Mouse (Mus musculus) 3T3-L1 (cell line): ENCODE results near the gene Slc38a2.

Experiments used
- DNase-seq: peaks from one replicate; pipeline ENCODE4 v3.0.0-alpha.2; 2015; ENCODE audit warnings: low read depth, low spot score

The Slc38a2 gene

GRCm38 (mm10) chr15:96720146-96720545 lies 20.6 kb upstream of the Slc38a2 start:
- no peak for DNase-seq

- peak; percentile 59 for DNase-seq
Measured at GRCm38 (mm10) chr15:96718466-96718865, 18.9 kb upstream of the Slc38a2 start.

GRCm38 (mm10) chr15:96717181-96717580 lies 17.7 kb upstream of the Slc38a2 start:
- DNase-seq = no peak

GRCm38 (mm10) chr15:96716371-96716770 lies 16.8 kb upstream of the Slc38a2 start:
- no peak for DNase-seq

- no peak for DNase-seq
Measured at GRCm38 (mm10) chr15:96715692-96716080, 16.2 kb upstream of the Slc38a2 start.

- no peak for DNase-seq
Measured at GRCm38 (mm10) chr15:96715079-96715691, 15.7 kb upstream of the Slc38a2 start.

- no peak for DNase-seq
Measured at GRCm38 (mm10) chr15:96714676-96715016, 15.1 kb upstream of the Slc38a2 start.

- DNase-seq = no peak
Measured at GRCm38 (mm10) chr15:96713758-96714675, 14.5 kb upstream of the Slc38a2 start.

GRCm38 (mm10) chr15:96712338-96712737 lies 12.8 kb upstream of the Slc38a2 start:
- no peak for DNase-seq

GRCm38 (mm10) chr15:96711664-96712063 lies 12.1 kb upstream of the Slc38a2 start:
- DNase-seq = no peak

GRCm38 (mm10) chr15:96710352-96711114 lies 11.0 kb upstream of the Slc38a2 start:
- no peak for DNase-seq

- DNase-seq = peak; percentile 97
Measured at GRCm38 (mm10) chr15:96709491-96710351, 10.2 kb upstream of the Slc38a2 start.

GRCm38 (mm10) chr15:96708976-96709490 lies 9.5 kb upstream of the Slc38a2 start:
- DNase-seq = peak; percentile 64

GRCm38 (mm10) chr15:96708428-96708827 lies 8.9 kb upstream of the Slc38a2 start:
- DNase-seq = no peak

- DNase-seq = no peak
Measured at GRCm38 (mm10) chr15:96707936-96708335, 8.4 kb upstream of the Slc38a2 start.

- no peak for DNase-seq
Measured at GRCm38 (mm10) chr15:96702466-96703031, 3.0 kb upstream of the Slc38a2 start.

GRCm38 (mm10) chr15:96700766-96701165 lies 1.2 kb upstream of the Slc38a2 start:
- no peak for DNase-seq

- peak; percentile 79 for DNase-seq
Measured at GRCm38 (mm10) chr15:96698658-96699448, 677 bp downstream of the Slc38a2 start.

GRCm38 (mm10) chr15:96697901-96698657 lies 1.5 kb downstream of the Slc38a2 start:
- no peak for DNase-seq
